Mouse (Mus musculus): ENCODE measurements around the gene Triml1.

Triml1 gene

GRCm38 (mm10) chr8:43141386-43141785 lies at the start of gene Triml1:
Gene Triml1 (minus strand): TSS chr8:43141486.
- no peak for DNase-seq (ENCODE audit: low read depth in 1 of 2, low spot score in 2 of 2)

DNA sequence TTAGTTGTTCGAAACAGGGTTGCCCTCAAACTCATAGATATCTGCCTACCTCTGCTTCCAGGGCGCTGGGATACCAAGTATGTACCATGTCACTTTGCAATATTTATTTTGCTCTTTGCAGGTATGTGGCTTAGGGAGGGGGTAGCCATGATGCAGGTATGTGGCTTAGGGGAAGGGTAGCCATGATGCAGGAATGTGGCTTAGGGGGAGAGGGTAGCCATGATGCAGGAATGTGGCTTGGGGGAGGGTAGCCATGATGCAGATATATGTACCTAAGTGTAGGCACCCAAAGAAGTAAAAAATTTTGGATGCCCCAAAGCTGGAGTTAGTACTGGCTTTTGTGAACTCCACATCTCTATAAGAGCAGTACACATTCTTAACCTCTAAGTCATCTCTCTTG lies 41.0 kb upstream of the Triml1 start:
- no peak for DNase-seq (ENCODE audit: low read depth in 1 of 2, low spot score in 2 of 2)

- no peak for DNase-seq (ENCODE audit: low read depth in 1 of 2, low spot score in 2 of 2)
Measured at GRCm38 (mm10) chr8:43180054-43180690, 38.9 kb upstream of the Triml1 start, which contains the start of gene Triml2. Gene Triml2 (plus strand): TSS chr8:43180541.

DNA sequence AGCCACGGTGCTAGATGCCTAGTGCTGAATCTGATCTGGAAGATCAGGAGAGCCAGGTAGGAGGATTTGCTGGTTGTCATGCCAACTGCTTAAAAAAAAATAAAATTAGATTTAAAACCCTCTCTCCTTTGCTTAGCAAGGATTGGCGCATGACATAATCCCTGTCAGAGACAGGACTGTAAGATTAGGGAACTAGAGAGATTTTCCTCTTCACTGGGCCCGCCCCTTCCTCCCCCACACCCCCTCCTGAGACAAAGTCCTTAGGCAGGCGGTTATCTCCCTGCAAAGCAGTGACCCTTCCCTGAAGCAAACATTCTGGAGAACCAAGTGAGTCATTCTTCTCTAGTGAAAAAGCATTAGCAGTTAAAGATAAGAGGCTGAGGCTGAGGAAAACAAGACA lies 37.9 kb upstream of the Triml1 start:
- no peak for DNase-seq (ENCODE audit: low read depth in 1 of 2, low spot score in 2 of 2)

- no peak for DNase-seq (ENCODE audit: low read depth in 1 of 2, low spot score in 2 of 2)
Measured at GRCm38 (mm10) chr8:43178263-43178662, 37.0 kb upstream of the Triml1 start.

GRCm38 (mm10) chr8:43176766-43177486 lies 35.6 kb upstream of the Triml1 start:
- no peak for DNase-seq (ENCODE audit: low read depth in 1 of 2, low spot score in 2 of 2)

DNA sequence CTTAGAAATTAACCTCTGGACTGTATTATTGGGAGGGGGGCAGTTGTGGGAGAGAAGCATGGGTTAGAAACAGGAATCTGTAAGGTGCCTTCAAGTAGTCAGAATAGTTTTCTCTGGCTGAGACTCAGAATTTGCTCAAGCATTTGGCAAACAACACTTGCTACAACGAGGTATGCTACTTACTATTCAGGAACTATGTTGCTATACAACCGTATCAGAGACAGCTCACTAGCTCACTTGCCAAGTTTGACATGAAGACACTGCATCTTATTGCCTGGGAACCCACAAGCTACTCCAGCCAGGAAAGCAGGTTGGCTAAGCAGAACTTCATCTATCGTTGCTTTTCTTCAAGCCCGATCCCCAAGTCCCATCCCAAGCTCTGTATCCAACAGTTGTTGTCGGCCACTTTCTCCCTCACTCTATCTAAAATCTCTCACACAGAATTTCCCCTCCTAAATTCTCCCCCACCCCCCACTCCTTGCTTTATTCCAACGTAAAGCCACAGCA lies 28.0 kb upstream of the Triml1 start:
- DNase-seq (ENCODE audit: low read depth in 1 of 2, low spot score in 2 of 2), result no peak

DNA sequence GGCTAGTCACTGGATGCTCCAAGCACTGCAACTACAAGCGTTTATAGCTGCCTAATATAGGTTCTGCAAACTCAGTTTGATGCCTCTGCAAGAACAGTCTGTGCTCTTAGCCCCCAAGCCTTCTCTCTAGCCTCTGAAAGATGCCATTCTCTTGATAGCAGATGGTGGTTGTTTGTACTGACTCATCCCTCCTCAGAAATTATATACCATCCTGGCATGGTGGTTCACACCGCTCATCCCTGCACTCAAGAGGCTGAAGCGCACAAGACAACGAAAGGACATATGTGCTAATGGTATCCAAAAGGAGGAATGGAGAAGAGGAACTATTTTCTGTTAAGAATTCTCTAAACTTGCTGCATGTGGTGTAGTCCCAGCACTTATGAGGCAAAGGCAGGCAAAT lies 26.8 kb upstream of the Triml1 start:
- no peak for DNase-seq (ENCODE audit: low read depth in 1 of 2, low spot score in 2 of 2)

DNA sequence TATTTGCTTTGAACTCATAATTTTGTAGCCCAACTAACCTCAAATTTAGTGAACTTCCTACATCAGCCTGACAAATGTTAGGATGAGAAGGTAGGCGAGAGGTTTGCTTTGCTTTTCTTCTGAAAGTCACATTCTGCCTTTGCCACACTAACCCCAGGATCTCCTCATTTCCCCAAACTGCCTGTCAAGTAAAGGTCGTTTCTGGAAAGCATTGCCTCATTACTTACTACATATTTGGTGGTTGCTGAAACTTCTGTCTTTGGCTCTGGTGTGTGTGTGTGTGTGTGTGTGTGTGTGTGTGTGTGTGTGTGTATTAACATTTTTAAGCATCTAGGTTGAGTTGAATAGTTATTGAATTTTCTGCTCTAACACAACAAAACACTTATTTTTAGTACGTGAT lies 23.2 kb upstream of the Triml1 start:
- no peak for DNase-seq (ENCODE audit: low read depth in 1 of 2, low spot score in 2 of 2)

DNA sequence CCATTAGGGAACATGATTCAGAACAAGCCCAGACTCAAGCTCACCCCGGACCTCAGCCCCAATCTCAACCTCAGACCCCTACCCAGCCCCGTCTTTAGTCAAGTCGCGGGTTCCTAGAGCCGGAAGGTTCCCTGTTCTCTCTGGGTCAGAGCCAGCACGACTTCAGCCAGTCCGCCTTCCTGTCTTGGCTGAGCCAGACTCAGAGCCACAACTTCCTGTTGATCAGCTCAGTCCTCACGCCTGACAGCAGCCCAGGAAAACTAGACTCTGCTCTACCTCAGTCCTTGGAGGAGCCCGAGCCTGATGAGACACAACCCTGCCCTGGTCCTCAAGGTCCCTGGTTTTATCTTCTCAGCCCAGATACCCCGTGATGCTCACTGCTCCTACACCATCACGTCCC lies 22.0 kb upstream of the Triml1 start:
- DNase-seq (ENCODE audit: low read depth in 1 of 2, low spot score in 2 of 2), result no peak

DNA sequence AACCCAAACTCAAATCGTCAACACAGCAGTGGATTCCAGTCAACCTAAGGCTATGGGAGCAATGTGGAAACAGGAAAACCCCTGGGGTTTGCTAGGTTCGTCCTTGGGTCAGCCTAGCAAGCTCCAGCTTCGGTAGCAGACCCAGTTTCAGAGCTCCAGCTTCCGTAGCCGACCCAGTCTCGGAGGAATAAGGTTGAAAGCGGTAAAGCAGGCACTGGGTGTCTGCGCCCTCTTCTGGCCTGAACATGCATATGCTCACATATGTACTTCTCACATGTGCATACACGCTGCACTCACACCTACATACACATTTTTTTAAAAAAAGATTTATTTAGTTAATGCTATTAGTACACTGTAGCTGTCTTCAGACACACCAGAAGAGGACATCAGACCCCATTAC lies 8.0 kb upstream of the Triml1 start:
- no peak for DNase-seq (ENCODE audit: low read depth in 1 of 2, low spot score in 2 of 2)

GRCm38 (mm10) chr8:43111205-43111827 lies 30.0 kb downstream of the Triml1 start:
- no peak for DNase-seq (ENCODE audit: low read depth in 1 of 2, low spot score in 2 of 2)
